Mouse (Mus musculus) gastrocnemius, adult 2 months (tissue): ENCODE results near the gene Pkhd1. TPM values are rescaled to one million over a fixed set of nuclear protein-coding genes. Genes with fewer than 3 reads are reported as not detected.
A peak's percentile ranks its signal among the peaks of the same experiment; 100 is the strongest.

Source experiments
- DNase-seq: peaks from one replicate; pipeline ENCODE4 v3.0.0; 2022
- H3K27ac ChIP-seq: fragments of 200-600 bp; 2 replicates; pipeline ENCODE4 v1.8.1; 2022; ENCODE audit warnings: mild to moderate bottlenecking
- H3K4me3 ChIP-seq: fragments of 200-600 bp; 2 replicates; pipeline ENCODE4 v1.8.1; 2022; ENCODE audit warnings: mild to moderate bottlenecking, moderate library complexity
- CTCF ChIP-seq: fragments of 200-600 bp; IDR thresholded peaks from 2 replicates; pipeline ENCODE4 v1.8.1; 2022; ENCODE audit warnings: antibody characterized with exemption, mild to moderate bottlenecking, moderate library complexity
- intact Hi-C: fragments of 180-260 bp; cut with DNase I; formaldehyde crosslinking; loops from one replicate; pipeline ENCODE4 v1.15.1; 2025
- total RNA-seq, 2 experiments: library from RNA; stranded (reverse); gene quantifications; 2 replicates each; pipeline ENCODE4 v1.2.3; 2021

Gene Pkhd1
- total RNA-seq, 2 experiments from 2014 or later, result 0.06 TPM; not detected in 1

GRCm38 (mm10) chr1:20150016-20150415 is 467.8 kb downstream of the Pkhd1 start:
- DNase-seq, result no peak
- Histone ChIP-seq H3K27ac (no peak overlapping the region), H3K4me3 (no peak overlapping the region)
- intact Hi-C loops, result no loop called here
- TF ChIP-seq CTCF, result no peak

GRCm38 (mm10) chr1:20136205-20136604 is 481.7 kb downstream of the Pkhd1 start:
- no peak for TF ChIP-seq CTCF
- intact Hi-C loops, result no loop called here
- Histone ChIP-seq H3K4me3 (no peak overlapping the region), H3K27ac (no peak overlapping the region)
- no peak for DNase-seq

GRCm38 (mm10) chr1:20135065-20135618 is 482.7 kb downstream of the Pkhd1 start:
- TF ChIP-seq CTCF, result no peak
- intact Hi-C loops, result no loop called here
- H3K27ac ChIP-seq, result no peak overlapping the region
- no peak for DNase-seq
- no peak overlapping the region for H3K4me3 ChIP-seq

GRCm38 (mm10) chr1:20133636-20134035 is 484.2 kb downstream of the Pkhd1 start:
- TF ChIP-seq CTCF, result no peak
- H3K4me3 ChIP-seq, result no peak overlapping the region
- intact Hi-C loops, result no loop called here
- no peak for DNase-seq
- H3K27ac ChIP-seq, result no peak overlapping the region

GRCm38 (mm10) chr1:20131786-20132596 is 485.9 kb downstream of the Pkhd1 start:
- DNase-seq, result no peak

GRCm38 (mm10) chr1:20117331-20117730 is 500.5 kb downstream of the Pkhd1 start:
- DNase-seq, result no peak
- TF ChIP-seq CTCF, result no peak
- Histone ChIP-seq H3K27ac (no peak overlapping the region), H3K4me3 (no peak overlapping the region)
- intact Hi-C loops, result no loop called here

More at GRCm38 (mm10) chr1:20131786-20132596, 485.9 kb downstream of the Pkhd1 start:
- no peak for TF ChIP-seq CTCF
- no peak overlapping the region for H3K4me3 ChIP-seq
- H3K27ac ChIP-seq, result no peak overlapping the region
- intact Hi-C loops, result no loop called here

GRCm38 (mm10) chr1:20069733-20070132 is 548.1 kb downstream of the Pkhd1 start:
- no peak for TF ChIP-seq CTCF
- Histone ChIP-seq H3K27ac (no peak overlapping the region), H3K4me3 (no peak overlapping the region)
- DNase-seq, result peak; percentile 18
- intact Hi-C loops, result no loop called here

GRCm38 (mm10) chr1:20058245-20058644 is 559.6 kb downstream of the Pkhd1 start:
- intact Hi-C loops, result no loop called here
- no peak for TF ChIP-seq CTCF
- H3K4me3 ChIP-seq, result no peak overlapping the region
- H3K27ac ChIP-seq, result no peak overlapping the region
- DNase-seq, result peak; percentile 87

GRCm38 (mm10) chr1:20039389-20039788 is 578.5 kb downstream of the Pkhd1 start:
- intact Hi-C loops, result no loop called here
- no peak for TF ChIP-seq CTCF

GRCm38 (mm10) chr1:20035277-20035676 is 582.6 kb downstream of the Pkhd1 start:
- intact Hi-C loops, result no loop called here
- no peak for TF ChIP-seq CTCF
- no peak for DNase-seq
- Histone ChIP-seq H3K4me3 (no peak overlapping the region), H3K27ac (no peak overlapping the region)

More at GRCm38 (mm10) chr1:20039389-20039788, 578.5 kb downstream of the Pkhd1 start:
- H3K4me3 ChIP-seq, result no peak overlapping the region
- DNase-seq, result no peak
- H3K27ac ChIP-seq, result no peak overlapping the region

GRCm38 (mm10) chr1:20018198-20018925 is 599.5 kb downstream of the Pkhd1 start:
- H3K4me3 ChIP-seq, result no peak overlapping the region
- H3K27ac ChIP-seq, result no peak overlapping the region
- no peak for TF ChIP-seq CTCF
- intact Hi-C loops, result no loop called here
- DNase-seq, result no peak

- no peak for TF ChIP-seq CTCF
- Histone ChIP-seq H3K27ac (no peak overlapping the region), H3K4me3 (no peak overlapping the region)
- intact Hi-C loops, result no loop called here
- DNase-seq, result no peak
Measured at GRCm38 (mm10) chr1:20017619-20018018, 600.2 kb downstream of the Pkhd1 start.

Other genes starting within 250 kb of the Pkhd1 start
- gene Il17a, start 112.8 kb upstream of the Pkhd1 start, total RNA-seq, result not detected
- not detected for gene Il17f, start 172.6 kb upstream of the Pkhd1 start, total RNA-seq
- gene Mcm3, start 202.2 kb upstream of the Pkhd1 start, total RNA-seq, result 1 to 10 TPM; 2.6 to 3.0 TPM